Mouse (Mus musculus) A20 (cell line): ENCODE measurements at regions not wholly inside any gene's neighbourhood (a gene's known extent, or its start where the extent isn't known, plus 50 kb on each side); places are given as distances from the start of the nearest gene placed in this dataset.

Experiments
- DNase-seq: peaks from one replicate; pipeline ENCODE4 v3.0.0-alpha.2; 2011; ENCODE audit warnings: low read depth, low spot score

GRCm38 (mm10) chr1:137010240-137010926 is 50.1 kb upstream of the Nr5a2 start:
- DNase-seq = no peak
